Mouse (Mus musculus): Measurements from ENCODE around the gene Pgs1.

The Pgs1 gene

GRCm38 (mm10) chr11:118060038-118060437 is 73.9 kb downstream of the Pgs1 start:
- DNase-seq = no peak

- no peak for DNase-seq
Measured at GRCm38 (mm10) chr11:118067588-118067987, 81.5 kb downstream of the Pgs1 start.

GRCm38 (mm10) chr11:118068812-118069332 is 82.8 kb downstream of the Pgs1 start:
- no peak for DNase-seq

GRCm38 (mm10) chr11:118071227-118071912 is 85.3 kb downstream of the Pgs1 start:
- no peak for DNase-seq

Measured in lung, postnatal 14 days (tissue).